Mouse (Mus musculus) cerebellum, postnatal 25 days (tissue): ENCODE measurements around the gene Emcn.

ENCODE experiments used
- DNase-seq, 2 experiments: peaks; one replicate each; pipeline ENCODE4 v3.0.0; 2021; ENCODE audit warnings: mixed read lengths in 2 of 2

Emcn gene

DNA sequence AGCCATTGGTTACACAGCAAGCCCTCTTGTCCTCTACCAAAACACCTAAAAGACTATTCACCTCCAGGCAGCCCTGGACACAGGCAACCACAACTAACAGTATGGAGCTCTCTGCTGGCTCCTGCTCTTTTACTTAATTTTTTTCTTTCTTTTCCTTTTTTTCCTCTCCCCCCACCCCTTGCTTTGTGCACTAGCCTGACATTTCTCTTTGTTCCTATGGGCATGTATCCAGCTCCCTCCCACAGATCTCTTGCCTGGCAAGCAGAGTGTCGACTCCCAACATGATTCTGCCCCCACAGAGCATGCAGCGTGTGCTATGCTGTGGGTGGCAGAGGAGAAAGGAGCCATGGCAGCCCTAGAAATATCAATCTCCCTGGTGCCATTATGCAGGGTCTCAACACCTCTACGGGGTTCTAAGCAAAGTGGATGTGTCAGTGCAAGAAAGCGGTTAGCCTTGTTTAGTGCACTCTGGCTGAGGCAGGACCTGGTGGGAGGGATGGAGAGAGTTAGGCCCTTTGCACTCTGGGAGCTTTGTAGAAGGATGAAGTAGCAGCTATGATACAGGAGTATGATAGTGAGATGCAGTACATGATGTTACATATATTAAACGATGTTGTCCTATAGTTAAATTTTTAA lies 74.7 kb downstream of the Emcn start:
- peak; percentile 74 to 76 for DNase-seq

DNA sequence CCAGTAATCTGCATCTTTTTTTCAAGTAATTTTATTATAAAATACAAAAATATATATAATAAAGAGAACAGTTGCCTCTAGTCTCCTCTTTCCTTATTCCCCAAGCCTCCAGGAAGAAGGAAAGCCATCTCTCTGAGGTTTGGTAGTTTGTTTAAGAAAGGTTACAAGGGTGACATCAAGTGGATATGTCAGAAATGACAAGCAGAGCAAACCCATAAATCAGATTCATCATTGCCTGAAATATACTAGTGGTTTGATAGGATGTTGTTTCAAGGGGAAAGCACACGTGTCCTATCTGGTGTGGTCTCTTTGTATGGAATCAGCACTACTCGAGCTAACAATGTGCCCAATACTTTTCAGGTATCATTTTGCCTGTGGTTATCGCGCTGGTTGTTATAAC lies 77.8 kb downstream of the Emcn start:
- DNase-seq, result peak in 1 of 2 experiments; percentile 29

GRCm38 (mm10) chr3:137429516-137429915 lies 88.6 kb downstream of the Emcn start:
- no peak for DNase-seq

DNA sequence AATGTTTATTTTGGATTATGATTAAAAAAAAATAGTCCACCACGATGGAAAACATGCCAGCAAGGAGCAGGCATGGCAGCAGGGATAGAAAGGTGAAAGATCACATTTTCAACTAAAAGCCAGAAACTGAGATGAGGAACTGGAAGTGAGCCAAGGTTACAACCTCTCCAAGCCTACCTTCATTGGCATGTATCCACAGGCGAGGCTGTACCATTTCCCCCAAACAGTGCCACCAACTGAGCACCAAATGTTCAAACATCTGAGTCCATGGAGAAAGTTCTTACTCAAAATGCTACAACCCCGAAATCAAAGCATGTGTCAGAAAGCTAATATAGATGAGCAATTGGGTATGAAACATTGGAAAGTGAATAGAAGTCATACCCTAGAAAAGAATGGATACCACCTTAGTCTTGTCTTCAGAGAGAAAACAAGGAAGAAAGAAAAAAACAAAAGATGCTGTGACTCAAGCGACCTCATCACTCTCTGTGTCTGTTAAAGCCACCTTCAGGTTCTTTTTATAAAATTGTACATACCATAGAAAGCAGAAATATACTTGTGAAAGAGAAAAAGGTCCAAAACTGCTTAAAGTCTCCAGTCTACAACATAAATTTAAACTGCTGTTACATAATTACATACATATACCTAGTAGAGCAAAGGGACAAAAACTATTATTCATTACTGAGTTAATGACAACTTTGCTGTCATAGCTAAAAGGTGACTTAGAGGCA lies 124.2 kb downstream of the Emcn start:
- DNase-seq, result peak; percentile 83 to 88

- DNase-seq, result peak; percentile 43 to 44
These were observed 125.1 kb downstream of the Emcn start for GRCm38 (mm10) chr3:137465953-137466352.

- DNase-seq, result peak; percentile 23 to 24
These were observed 125.9 kb downstream of the Emcn start for GRCm38 (mm10) chr3:137466766-137467165.

- DNase-seq, result peak in 1 of 2 experiments; percentile 13
These were observed 126.5 kb downstream of the Emcn start for GRCm38 (mm10) chr3:137467386-137467785.

GRCm38 (mm10) chr3:137472145-137472544 lies 131.3 kb downstream of the Emcn start:
- no peak for DNase-seq

DNA sequence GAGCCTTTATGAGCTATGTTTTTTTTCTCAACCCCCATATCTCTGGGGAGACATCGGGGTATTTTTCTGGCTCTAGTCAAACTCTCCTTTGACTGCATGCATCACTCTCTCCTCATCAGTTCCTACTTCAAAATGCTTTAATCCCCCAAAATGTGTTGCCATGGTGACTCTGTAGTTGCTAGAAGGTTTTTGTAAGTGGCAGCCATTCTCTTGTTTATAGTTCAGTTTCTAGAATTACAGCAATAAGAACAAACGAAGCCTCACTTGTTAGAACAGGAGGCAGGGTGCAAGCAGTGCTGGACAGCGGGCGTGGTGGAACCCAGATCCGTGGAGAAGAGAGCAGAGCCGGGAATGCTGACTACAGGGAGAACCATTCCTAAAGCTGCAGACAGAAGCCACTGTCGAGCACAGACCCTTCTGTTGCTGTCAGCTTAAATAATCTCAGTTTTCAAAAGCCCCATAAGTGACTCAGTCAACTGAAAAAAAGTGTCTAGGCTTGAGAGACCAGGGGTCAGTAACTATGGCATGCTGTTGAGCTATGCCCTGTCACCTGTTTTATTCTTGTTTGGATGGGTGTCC lies 139.0 kb downstream of the Emcn start:
- DNase-seq, result no peak

DNA sequence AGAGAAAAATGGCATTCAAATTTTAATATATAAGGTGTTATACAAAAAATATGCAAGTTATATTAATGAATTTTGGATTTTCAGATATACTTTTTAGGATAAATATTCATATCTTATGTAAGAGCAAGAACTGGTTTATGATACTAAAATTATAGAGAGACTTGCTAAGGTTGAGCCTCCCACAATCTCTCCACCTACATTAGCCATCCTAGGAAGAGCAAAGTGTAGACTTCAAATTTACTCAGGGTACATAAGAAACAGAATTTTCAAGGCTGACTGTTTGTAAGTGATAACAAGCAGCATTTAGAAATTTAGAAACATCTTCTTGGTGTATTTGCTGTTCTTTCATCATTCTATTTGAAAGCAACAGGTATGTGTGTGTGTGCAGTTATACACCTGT lies 140.3 kb downstream of the Emcn start:
- DNase-seq, result no peak
